18 mouse cellular contexts compared by ENCODE assay signal in the genomic region with DNA sequence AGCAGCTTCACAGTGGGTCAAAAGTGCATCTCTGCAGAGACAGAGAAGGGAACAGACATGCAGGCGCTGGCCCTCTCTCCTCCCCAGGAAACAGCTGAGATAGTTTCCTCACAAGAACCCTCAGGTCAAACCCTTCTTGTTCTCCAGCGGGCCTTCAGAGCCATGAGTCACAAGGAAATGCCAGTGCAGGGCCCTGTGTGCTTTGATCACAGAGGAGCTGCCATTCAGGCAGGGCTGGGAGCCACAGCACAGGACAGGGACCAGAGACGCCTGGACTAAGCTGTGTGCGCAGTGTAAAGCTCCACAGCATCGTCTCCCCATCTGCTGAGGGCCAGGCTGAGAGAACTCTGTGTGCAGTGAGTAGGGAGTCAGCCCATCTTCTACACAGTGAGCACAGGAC. TPM values are rescaled to one million over a fixed set of nuclear protein-coding genes. Genes with fewer than 3 reads are reported as not detected.
"Had no signal": no experiment of that assay in that cellular context is flagged by ENCODE, and none has a peak within 500 bp of the region (broad histone marks: within the 10 kb centered on the region; RNA-seq: fewer than 3 reads in every experiment).

No protein-coding gene starts in this region.

RNA-seq across cellular contexts. Expression of gene Clec4f, which starts 21.9 kb away (rescaled TPM):
- total RNA-seq: layer of hippocampus, adult 2 months; layer of hippocampus, postnatal 25 days; left cerebral cortex, adult 18-20 months; left cerebral cortex, postnatal 25 days; megakaryocyte progenitor cell, adult 5-6 weeks; megakaryocyte-erythroid progenitor cell, adult 5-6 weeks; midbrain, postnatal 0 days had no signal
- polyA plus RNA-seq: large intestine, adult 2 months; limb, embryonic 10.5 days; limb, embryonic 13.5 days; lung, embryonic 15.5 days; midbrain, embryonic 11.5 days; neural tube, embryonic 11.5 days; small intestine, adult 2 months; spleen, adult 2 months had no signal

RNA-seq across cellular contexts. Expression of gene Cd207, which starts 43.6 kb away (rescaled TPM):
- total RNA-seq: layer of hippocampus, adult 2 months; layer of hippocampus, postnatal 25 days; left cerebral cortex, adult 18-20 months; left cerebral cortex, postnatal 25 days; megakaryocyte progenitor cell, adult 5-6 weeks; megakaryocyte-erythroid progenitor cell, adult 5-6 weeks had no signal
- polyA plus RNA-seq: large intestine, adult 2 months; limb, embryonic 10.5 days; limb, embryonic 13.5 days; lung, embryonic 15.5 days; midbrain, embryonic 11.5 days; midbrain, embryonic 14.5 days; midbrain, postnatal 0 days; neural tube, embryonic 11.5 days; neural tube, embryonic 14.5 days; small intestine, adult 2 months; testis, adult 2 months had no signal
